Mouse (Mus musculus): ENCODE results near the gene Haus7.

- TF ChIP-seq TAL1 (IDR thresholded peaks at IDR 0.05; ENCODE audit: low read length) (no peak), GATA1 (IDR thresholded peaks at IDR 0.05; ENCODE audit: low read length) (no peak)
Measured at GRCm38 (mm10) chrX:73467446-73468241, 8.8 kb upstream of the Haus7 start.
